Mouse (Mus musculus) heart, embryonic 15.5 days (tissue): Measurements from ENCODE around the gene Fgf22. TPM values are rescaled to one million over a fixed set of nuclear protein-coding genes. Genes with fewer than 3 reads are reported as not detected.

ENCODE experiments used
- ATAC-seq: fragments of 200-750 bp; cut with Nextera tagmentation; replicated peaks from 2 replicates; pipeline ENCODE4 v1.8.0; 2017; ENCODE audit warnings: low read depth, moderate TSS enrichment; ENCODE audit not compliant: insufficient number of reproducible peaks, insufficient read depth, low FRiP score
- H3K27ac ChIP-seq: fragments of 300-500 bp; sonication (generic); 2 replicates; pipeline ENCODE4 v1.5.1; 2015; ENCODE audit warnings: mild to moderate bottlenecking, inconsistent platforms
- H3K27me3 ChIP-seq: fragments of 300-500 bp; sonication (generic); 2 replicates; pipeline ENCODE4 v1.6.1; 2015; ENCODE audit warnings: inconsistent platforms
- H3K36me3 ChIP-seq: fragments of 300-500 bp; sonication (generic); 2 replicates; pipeline ENCODE4 v1.6.1; 2015; ENCODE audit warnings: mild to moderate bottlenecking, inconsistent platforms
- H3K4me1 ChIP-seq: fragments of 300-500 bp; sonication (generic); replicated peaks from 2 replicates; pipeline ENCODE4 v1.6.1; 2015; ENCODE audit warnings: inconsistent platforms
- H3K4me2 ChIP-seq: fragments of 300-500 bp; sonication (generic); 2 replicates; pipeline ENCODE4 v1.6.1; 2015; ENCODE audit warnings: inconsistent platforms, mild to moderate bottlenecking, moderate library complexity
- H3K4me3 ChIP-seq: fragments of 300-500 bp; sonication (generic); 2 replicates; pipeline ENCODE4 v1.5.1; 2015; ENCODE audit warnings: mild to moderate bottlenecking, inconsistent platforms
- H3K9ac ChIP-seq: fragments of 300-500 bp; sonication (generic); 2 replicates; pipeline ENCODE4 v1.6.1; 2015; ENCODE audit warnings: mild to moderate bottlenecking, inconsistent platforms
- H3K9me3 ChIP-seq: fragments of 300-500 bp; sonication (generic); replicated peaks from 2 replicates; pipeline ENCODE4 v1.6.1; 2016; ENCODE audit warnings: inconsistent platforms
- WGBS: fragments of 180-500 bp; shearing (Covaris S2); methylation state at CpG from one replicate; pipeline ENCODE4 v1.1.7; 2015; ENCODE audit warnings: mixed read lengths; 5-methylcytosine and 5-hydroxymethylcytosine counted together
- polyA plus RNA-seq: library from polyadenylated mRNA; unstranded; fragments of >200 nt; fragmentation: Nextera tagmentation; extraction: Ambion mirVana; gene quantifications from 2 replicates; pipeline ENCODE4 v1.2.1, GENCODE M21; 2015

The Fgf22 gene
- polyA plus RNA-seq, result 0.06 and 0.16 TPM in 2 replicates

- Histone ChIP-seq H3K4me3 (peak within 1 kb of the TSS; percentile 40), H3K9me3 (no peaks in the 10 kb centered on the region), H3K27me3 (no peaks in the 10 kb centered on the region), H3K36me3 (peaks cover 22% of the 10 kb centered on the region), H3K4me1 (peaks cover 8% of the 10 kb centered on the region), H3K27ac (no peak within 1 kb of the TSS), H3K4me2 (peak within 1 kb of the TSS; percentile 76), H3K9ac (peak within 1 kb of the TSS; percentile 49)
- peak; percentile 71 for ATAC-seq
- WGBS, result 1% methylated on average over 36 of the region's 36 CpGs
These were observed at the start of gene Fgf22 for GRCm38 (mm10) chr10:79754856-79755516. TSS of gene Fgf22 (plus strand) at chr10:79755076.

DNA sequence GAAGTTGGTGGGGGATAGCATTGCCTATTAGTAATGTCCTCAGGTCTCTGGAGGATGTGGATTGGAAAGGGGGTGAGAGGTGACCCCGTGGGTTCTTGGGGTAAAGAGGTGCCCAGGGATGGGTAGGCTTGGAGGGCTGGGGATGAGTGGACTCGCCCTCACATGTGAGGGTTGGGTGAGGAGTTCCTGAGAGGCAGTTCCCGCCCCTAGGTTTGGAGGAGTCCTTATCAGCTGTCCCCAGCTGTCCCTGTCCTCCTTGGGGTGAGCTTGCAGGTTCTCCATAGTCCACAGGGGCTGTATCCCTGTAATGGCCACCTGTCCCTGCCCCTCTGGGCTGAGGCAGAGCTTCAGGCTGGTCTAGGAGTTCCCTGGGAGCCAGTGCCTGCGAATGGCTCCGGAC, 48.9 kb upstream of the Fgf22 start:
- Histone ChIP-seq H3K27ac (peak overlapping the region; percentile 52), H3K27me3 (no peaks in the 10 kb centered on the region), H3K9me3 (no peaks in the 10 kb centered on the region), H3K4me3 (peak overlapping the region; percentile 86), H3K4me1 (peaks cover 65% of the 10 kb centered on the region), H3K4me2 (peak overlapping the region; percentile 66), H3K36me3 (peaks cover 22% of the 10 kb centered on the region), H3K9ac (peak overlapping the region; percentile 91)
- WGBS, result 51% methylated on average over 5 of the region's 5 CpGs
- no peak for ATAC-seq

DNA sequence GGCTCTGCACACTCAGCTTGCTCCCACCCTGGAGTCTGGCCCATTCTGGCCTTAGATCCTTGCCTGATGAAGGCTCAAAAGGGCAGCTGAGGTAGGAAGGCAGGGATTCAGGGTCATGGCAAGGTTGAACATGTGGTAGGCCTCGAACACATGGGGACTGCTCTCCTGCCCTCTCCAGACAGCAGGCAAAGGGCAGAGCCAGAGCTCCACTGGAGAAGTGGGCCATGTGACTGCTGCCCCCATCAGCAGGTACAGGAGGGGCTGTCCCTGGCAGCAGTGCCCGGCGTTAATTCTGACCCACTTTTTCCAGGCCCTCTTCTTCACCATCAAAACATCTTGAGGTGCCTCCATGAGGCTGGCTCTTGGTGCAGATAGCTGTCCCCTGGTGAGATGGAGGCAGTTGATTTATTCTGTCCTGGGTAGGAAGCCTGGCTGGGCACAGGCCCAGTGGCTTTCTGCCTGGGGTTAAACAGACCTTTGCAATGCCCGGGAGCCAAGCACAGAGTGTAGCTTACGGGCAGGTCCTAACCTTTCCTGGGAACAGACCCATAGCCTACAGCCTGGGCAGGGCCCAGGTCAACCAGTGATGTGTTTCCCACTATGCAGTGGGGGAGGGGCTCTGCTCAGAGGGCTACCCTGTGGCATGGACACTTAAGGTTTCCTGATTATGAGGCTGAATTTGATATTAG, 48.3 kb upstream of the Fgf22 start:
- Histone ChIP-seq H3K27me3 (no peaks in the 10 kb centered on the region), H3K36me3 (peaks cover 28% of the 10 kb centered on the region)

DNA sequence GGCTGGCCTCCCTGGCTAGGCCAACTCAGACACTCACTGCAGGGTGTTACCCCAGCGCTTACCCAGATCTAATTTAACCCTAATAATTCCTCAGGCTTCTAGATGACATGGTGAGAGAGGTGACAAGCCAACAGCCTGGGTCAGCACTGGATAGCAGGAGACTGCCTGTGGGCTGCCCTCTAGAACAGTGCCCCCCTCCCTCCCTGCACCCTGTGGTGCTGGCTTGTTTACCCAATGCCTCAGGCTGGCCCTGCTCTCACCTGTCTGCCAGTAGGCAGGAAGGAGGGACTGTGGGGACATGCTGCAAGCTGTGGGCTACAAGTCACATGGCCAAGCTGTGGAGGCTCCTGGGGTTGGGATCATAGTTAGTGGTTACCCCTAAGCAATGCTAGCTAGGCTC, 47.7 kb upstream of the Fgf22 start:
- Histone ChIP-seq H3K9ac (0 out of 2 replicates have a peak overlapping the region, but pooled peaks have one; percentile 1), H3K36me3 (peaks cover 32% of the 10 kb centered on the region), H3K4me1 (peaks cover 54% of the 10 kb centered on the region), H3K27ac (peak overlapping the region; percentile 52), H3K4me2 (peak overlapping the region; percentile 66), H3K9me3 (no peaks in the 10 kb centered on the region), H3K4me3 (no peak overlapping the region), H3K27me3 (no peaks in the 10 kb centered on the region)
- no peak for ATAC-seq
- WGBS, result 68% methylated on average over 1 of the region's 1 CpGs

More for the DNA sequence above, 48.3 kb upstream of the Fgf22 start:
- H3K9me3 ChIP-seq, result no peaks in the 10 kb centered on the region
- peak overlapping the region; percentile 66 for H3K4me2 ChIP-seq
- H3K4me3 ChIP-seq, result peak overlapping the region; percentile 86
- peaks cover 59% of the 10 kb centered on the region for H3K4me1 ChIP-seq
- peak overlapping the region; percentile 52 for H3K27ac ChIP-seq
- H3K9ac ChIP-seq, result peak overlapping the region; percentile 91
- WGBS, result 61% methylated on average over 5 of the region's 5 CpGs
- ATAC-seq, result no peak

GRCm38 (mm10) chr10:79707759-79708158, 47.1 kb upstream of the Fgf22 start:
- H3K4me2 ChIP-seq, result 0 out of 2 replicates have a peak overlapping the region, but pooled peaks have one; percentile 66
- H3K27ac ChIP-seq, result no peak overlapping the region
- H3K4me1 ChIP-seq, result peaks cover 57% of the 10 kb centered on the region
- H3K27me3 ChIP-seq, result no peaks in the 10 kb centered on the region
- H3K9ac ChIP-seq, result no peak overlapping the region
- 42% methylated on average over 4 of the region's 4 CpGs for WGBS
- H3K9me3 ChIP-seq, result no peaks in the 10 kb centered on the region
- no peak overlapping the region for H3K4me3 ChIP-seq
- H3K36me3 ChIP-seq, result peaks cover 32% of the 10 kb centered on the region
- ATAC-seq, result no peak

GRCm38 (mm10) chr10:79708668-79709067, 46.2 kb upstream of the Fgf22 start:
- Histone ChIP-seq H3K9ac (no peak overlapping the region), H3K9me3 (no peaks in the 10 kb centered on the region), H3K27ac (peak overlapping the region; percentile 62), H3K36me3 (peaks cover 32% of the 10 kb centered on the region), H3K4me2 (peak overlapping the region; percentile 38), H3K4me1 (peaks cover 58% of the 10 kb centered on the region), H3K27me3 (no peaks in the 10 kb centered on the region), H3K4me3 (no peak overlapping the region)
- ATAC-seq, result no peak
- WGBS, result 65% methylated on average over 21 of the region's 21 CpGs

DNA sequence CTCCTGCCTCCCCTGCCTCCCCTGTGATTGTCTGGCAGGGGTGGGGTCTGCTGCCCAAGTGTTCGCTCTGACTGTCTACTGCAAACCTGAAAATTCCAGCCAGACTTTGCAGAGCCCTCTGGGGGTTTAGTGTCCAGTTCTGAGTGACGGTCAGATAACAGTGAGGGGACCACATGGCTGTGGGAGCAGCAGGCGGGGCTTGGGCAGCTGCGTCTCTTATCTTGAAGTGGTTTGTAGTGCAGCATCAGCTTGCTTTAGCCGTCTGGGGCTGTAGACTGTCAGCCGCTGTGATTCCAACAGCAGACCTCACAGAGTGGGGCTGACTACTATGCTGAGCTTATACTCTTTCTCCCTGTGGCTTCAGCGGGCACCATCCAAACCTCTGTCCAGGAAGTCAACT, 45.6 kb upstream of the Fgf22 start:
- Histone ChIP-seq H3K4me3 (no peak overlapping the region), H3K4me1 (peaks cover 56% of the 10 kb centered on the region), H3K9me3 (no peaks in the 10 kb centered on the region), H3K36me3 (peaks cover 32% of the 10 kb centered on the region), H3K4me2 (peak overlapping the region; percentile 38), H3K27ac (peak overlapping the region; percentile 62), H3K9ac (no peak overlapping the region; the same call in 1 of the 2 replicates), H3K27me3 (no peaks in the 10 kb centered on the region)
- WGBS, result 26% methylated on average over 7 of the region's 7 CpGs
- ATAC-seq, result peak; percentile 33

GRCm38 (mm10) chr10:79712029-79712428, 42.8 kb upstream of the Fgf22 start:
- H3K4me3 ChIP-seq, result no peak overlapping the region
- 87% methylated on average over 1 of the region's 1 CpGs for WGBS
- H3K9me3 ChIP-seq, result no peaks in the 10 kb centered on the region
- no peak for ATAC-seq
- H3K36me3 ChIP-seq, result peaks cover 32% of the 10 kb centered on the region
- no peak overlapping the region for H3K9ac ChIP-seq
- H3K27me3 ChIP-seq, result peaks cover 27% of the 10 kb centered on the region
- H3K4me1 ChIP-seq, result peaks cover 47% of the 10 kb centered on the region
- H3K4me2 ChIP-seq, result no peak overlapping the region
- no peak overlapping the region for H3K27ac ChIP-seq

GRCm38 (mm10) chr10:79712499-79713126, 42.3 kb upstream of the Fgf22 start:
- no peak overlapping the region for H3K9ac ChIP-seq
- H3K27ac ChIP-seq, result no peak overlapping the region
- peaks cover 47% of the 10 kb centered on the region for H3K4me1 ChIP-seq
- ATAC-seq, result peak; percentile 16; the same call in 1 of the 2 replicates
- H3K27me3 ChIP-seq, result peaks cover 33% of the 10 kb centered on the region
- no peaks in the 10 kb centered on the region for H3K9me3 ChIP-seq
- H3K4me2 ChIP-seq, result no peak overlapping the region
- H3K4me3 ChIP-seq, result no peak overlapping the region
- H3K36me3 ChIP-seq, result peaks cover 27% of the 10 kb centered on the region
- 9% methylated on average over 6 of the region's 6 CpGs for WGBS

DNA sequence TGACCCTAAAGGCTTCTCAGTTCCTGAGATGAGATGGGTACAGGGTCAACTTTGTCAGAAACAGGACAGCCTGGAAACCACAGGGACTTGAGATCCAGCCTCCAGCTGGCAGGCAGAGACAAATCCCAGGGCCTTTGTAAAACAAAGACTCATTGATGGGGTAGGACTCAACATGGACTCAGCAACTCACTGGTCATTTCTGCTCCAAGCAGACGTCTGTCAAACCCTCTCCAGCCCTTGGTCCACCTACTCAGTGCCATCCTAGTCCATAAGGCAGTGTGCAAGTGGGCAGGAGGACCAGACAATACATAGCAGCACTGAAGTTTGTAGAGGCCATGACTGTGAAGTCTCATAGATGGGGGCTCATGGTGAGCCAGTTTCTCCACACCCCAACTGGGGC, 41.7 kb upstream of the Fgf22 start:
- H3K4me3 ChIP-seq, result no peak overlapping the region
- H3K27ac ChIP-seq, result no peak overlapping the region
- no peaks in the 10 kb centered on the region for H3K9me3 ChIP-seq
- WGBS, result 27% methylated on average over 1 of the region's 1 CpGs
- no peak overlapping the region for H3K9ac ChIP-seq
- no peak overlapping the region for H3K4me2 ChIP-seq
- peaks cover 38% of the 10 kb centered on the region for H3K27me3 ChIP-seq
- no peak for ATAC-seq
- peaks cover 26% of the 10 kb centered on the region for H3K36me3 ChIP-seq
- peaks cover 45% of the 10 kb centered on the region for H3K4me1 ChIP-seq

DNA sequence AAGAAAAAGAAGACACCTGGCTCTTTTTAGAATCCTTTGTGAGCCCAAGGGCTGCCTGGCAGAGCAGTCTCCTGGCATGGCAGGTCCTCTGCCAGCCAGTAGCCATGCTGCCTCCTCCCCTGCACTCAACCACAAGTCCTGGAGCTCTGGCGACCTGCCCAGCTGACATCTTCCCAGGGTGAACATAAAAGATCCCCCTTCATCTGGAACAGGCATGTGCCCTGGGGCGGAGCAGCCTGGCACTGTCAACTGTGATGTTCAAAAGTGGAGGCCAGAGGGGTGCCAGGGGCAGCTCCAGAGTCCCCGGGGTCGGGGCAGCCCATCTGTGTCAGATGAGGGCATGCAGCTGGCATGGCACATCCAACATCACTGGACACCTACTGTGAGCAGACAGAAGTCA, 39.9 kb upstream of the Fgf22 start:
- H3K9me3 ChIP-seq, result no peaks in the 10 kb centered on the region
- no peak overlapping the region for H3K4me3 ChIP-seq
- H3K4me2 ChIP-seq, result no peak overlapping the region
- ATAC-seq, result no peak
- peaks cover 20% of the 10 kb centered on the region for H3K36me3 ChIP-seq
- H3K27ac ChIP-seq, result no peak overlapping the region
- WGBS, result 63% methylated on average over 4 of the region's 4 CpGs
- peaks cover 26% of the 10 kb centered on the region for H3K4me1 ChIP-seq
- no peak overlapping the region for H3K9ac ChIP-seq
- H3K27me3 ChIP-seq, result peaks cover 55% of the 10 kb centered on the region
